Mouse (Mus musculus): ENCODE measurements at regions not wholly inside any gene's neighbourhood (a gene's known extent, or its start where the extent isn't known, plus 50 kb on each side); places are given as distances from the start of the nearest gene placed in this dataset.
A peak's percentile ranks its signal among the peaks of the same experiment; 100 is the strongest.

GRCm38 (mm10) chr11:45136781-45137180 is 519.7 kb downstream of the Ebf1 start:
- no peaks in the 10 kb centered on the region for H3K9me3 ChIP-seq (replicated peaks)
- H3K36me3 ChIP-seq = no peaks in the 10 kb centered on the region
- no peaks in the 10 kb centered on the region for H3K27me3 ChIP-seq (replicated peaks)
- H3K4me1 ChIP-seq = peaks cover 3% of the 10 kb centered on the region; the same call in 1 of the 2 replicates
- H3K27ac ChIP-seq (replicated peaks) = no peak overlapping the region
- WGBS = 48% methylated on average over 2 of the region's 2 CpGs
- no peak overlapping the region for H3K9ac ChIP-seq (replicated peaks)
- no peak overlapping the region for H3K4me2 ChIP-seq
- ATAC-seq (ENCODE audit: low FRiP score) = no peak
- H3K4me3 ChIP-seq (replicated peaks) = no peak overlapping the region

GRCm38 (mm10) chr11:45138351-45138975 is 521.3 kb downstream of the Ebf1 start:
- H3K27ac ChIP-seq (replicated peaks) = no peak overlapping the region
- peaks cover 3% of the 10 kb centered on the region; the same call in 1 of the 2 replicates for H3K4me1 ChIP-seq
- no peak overlapping the region for H3K9ac ChIP-seq (replicated peaks)
- no peak for ATAC-seq (ENCODE audit: low FRiP score)
- no peak overlapping the region for H3K4me2 ChIP-seq
- 80% methylated on average over 4 of the region's 4 CpGs for WGBS
- H3K9me3 ChIP-seq (replicated peaks) = no peaks in the 10 kb centered on the region
- H3K4me3 ChIP-seq (replicated peaks) = no peak overlapping the region
- no peaks in the 10 kb centered on the region for H3K36me3 ChIP-seq
- H3K27me3 ChIP-seq (replicated peaks) = no peaks in the 10 kb centered on the region

GRCm38 (mm10) chr11:45140490-45140889 is 523.4 kb downstream of the Ebf1 start:
- no peaks in the 10 kb centered on the region for H3K36me3 ChIP-seq
- H3K4me3 ChIP-seq (replicated peaks) = no peak overlapping the region
- H3K4me2 ChIP-seq = no peak overlapping the region
- no peaks in the 10 kb centered on the region for H3K9me3 ChIP-seq (replicated peaks)
- peaks cover 3% of the 10 kb centered on the region; the same call in 1 of the 2 replicates for H3K4me1 ChIP-seq
- H3K27me3 ChIP-seq (replicated peaks) = no peaks in the 10 kb centered on the region
- no peak for ATAC-seq (ENCODE audit: low FRiP score)
- H3K27ac ChIP-seq (replicated peaks) = no peak overlapping the region
- H3K9ac ChIP-seq (replicated peaks) = no peak overlapping the region
- 86% methylated on average over 1 of the region's 1 CpGs for WGBS

GRCm38 (mm10) chr11:45154070-45154469 is 537.0 kb downstream of the Ebf1 start:
- Histone ChIP-seq H3K4me3 (replicated peaks) (no peak overlapping the region), H3K4me2 (peak overlapping the region; percentile 20; the same call in 1 of the 2 replicates), H3K27ac (replicated peaks) (peak overlapping the region; percentile 71), H3K4me1 (peaks cover 12% of the 10 kb centered on the region), H3K9me3 (replicated peaks) (no peaks in the 10 kb centered on the region), H3K27me3 (replicated peaks) (no peaks in the 10 kb centered on the region), H3K36me3 (no peaks in the 10 kb centered on the region), H3K9ac (replicated peaks) (no peak overlapping the region)
- WGBS = 44% methylated on average over 6 of the region's 6 CpGs
- ATAC-seq (ENCODE audit: low FRiP score) = peak; percentile 68; the same call in 1 of the 2 replicates

GRCm38 (mm10) chr11:45154497-45154896 is 537.4 kb downstream of the Ebf1 start:
- ATAC-seq (ENCODE audit: low FRiP score) = peak; percentile 74
- Histone ChIP-seq H3K9ac (replicated peaks) (no peak overlapping the region), H3K4me1 (peaks cover 12% of the 10 kb centered on the region), H3K4me2 (peak overlapping the region; percentile 20; the same call in 1 of the 2 replicates), H3K9me3 (replicated peaks) (no peaks in the 10 kb centered on the region), H3K27me3 (replicated peaks) (no peaks in the 10 kb centered on the region), H3K4me3 (replicated peaks) (no peak overlapping the region), H3K27ac (replicated peaks) (peak overlapping the region; percentile 71), H3K36me3 (no peaks in the 10 kb centered on the region)
- 17% methylated on average over 8 of the region's 8 CpGs for WGBS

- no peak overlapping the region for H3K27ac ChIP-seq (replicated peaks)
- no peak overlapping the region for H3K9ac ChIP-seq (replicated peaks)
- no peak overlapping the region for H3K4me2 ChIP-seq
- no peak overlapping the region for H3K4me3 ChIP-seq (replicated peaks)
- no peaks in the 10 kb centered on the region for H3K9me3 ChIP-seq (replicated peaks)
- no peak for ATAC-seq (ENCODE audit: low FRiP score)
- WGBS = 74% methylated on average over 1 of the region's 1 CpGs
- no peaks in the 10 kb centered on the region for H3K36me3 ChIP-seq
- no peaks in the 10 kb centered on the region for H3K27me3 ChIP-seq (replicated peaks)
- H3K4me1 ChIP-seq = peaks cover 12% of the 10 kb centered on the region
These were observed 538.7 kb downstream of the Ebf1 start for GRCm38 (mm10) chr11:45155782-45156181.

GRCm38 (mm10) chr11:45158282-45158681 is 541.2 kb downstream of the Ebf1 start:
- Histone ChIP-seq H3K27ac (replicated peaks) (no peak overlapping the region), H3K4me3 (replicated peaks) (no peak overlapping the region), H3K9ac (replicated peaks) (no peak overlapping the region), H3K27me3 (replicated peaks) (no peaks in the 10 kb centered on the region), H3K36me3 (no peaks in the 10 kb centered on the region), H3K4me1 (peaks cover 12% of the 10 kb centered on the region), H3K4me2 (no peak overlapping the region), H3K9me3 (replicated peaks) (no peaks in the 10 kb centered on the region)
- no peak for ATAC-seq (ENCODE audit: low FRiP score)
- 62% methylated on average over 2 of the region's 2 CpGs for WGBS

- no peaks in the 10 kb centered on the region for H3K27me3 ChIP-seq (replicated peaks)
- H3K9ac ChIP-seq (replicated peaks) = no peak overlapping the region
- 83% methylated on average over 8 of the region's 8 CpGs for WGBS
- no peak overlapping the region for H3K27ac ChIP-seq (replicated peaks)
- H3K4me2 ChIP-seq = no peak overlapping the region
- no peak overlapping the region for H3K4me3 ChIP-seq (replicated peaks)
- no peaks in the 10 kb centered on the region for H3K9me3 ChIP-seq (replicated peaks)
- ATAC-seq (ENCODE audit: low FRiP score) = no peak
- no peaks in the 10 kb centered on the region for H3K4me1 ChIP-seq
- H3K36me3 ChIP-seq = no peaks in the 10 kb centered on the region
These were observed 543.8 kb downstream of the Ebf1 start for GRCm38 (mm10) chr11:45160871-45161270.

- WGBS = 85% methylated on average over 2 of the region's 2 CpGs
- Histone ChIP-seq H3K27me3 (replicated peaks) (no peaks in the 10 kb centered on the region), H3K4me2 (no peak overlapping the region), H3K27ac (replicated peaks) (no peak overlapping the region), H3K4me3 (replicated peaks) (no peak overlapping the region), H3K36me3 (no peaks in the 10 kb centered on the region), H3K9me3 (replicated peaks) (no peaks in the 10 kb centered on the region), H3K9ac (replicated peaks) (no peak overlapping the region), H3K4me1 (no peaks in the 10 kb centered on the region)
- ATAC-seq (ENCODE audit: low FRiP score) = no peak
These were observed 556.4 kb downstream of the Ebf1 start for GRCm38 (mm10) chr11:45173546-45173945.

- no peaks in the 10 kb centered on the region for H3K9me3 ChIP-seq (replicated peaks)
- no peak overlapping the region for H3K4me2 ChIP-seq
- 87% methylated on average over 2 of the region's 2 CpGs for WGBS
- H3K27me3 ChIP-seq (replicated peaks) = no peaks in the 10 kb centered on the region
- no peak overlapping the region for H3K27ac ChIP-seq (replicated peaks)
- H3K4me3 ChIP-seq (replicated peaks) = no peak overlapping the region
- H3K4me1 ChIP-seq = no peaks in the 10 kb centered on the region
- H3K36me3 ChIP-seq = no peaks in the 10 kb centered on the region
- no peak overlapping the region for H3K9ac ChIP-seq (replicated peaks)
- ATAC-seq (ENCODE audit: low FRiP score) = no peak
These were observed 557.0 kb downstream of the Ebf1 start for GRCm38 (mm10) chr11:45174071-45174470.

GRCm38 (mm10) chr11:45174811-45175798 is 558.0 kb downstream of the Ebf1 start:
- no peak overlapping the region for H3K4me2 ChIP-seq
- H3K4me3 ChIP-seq (replicated peaks) = no peak overlapping the region
- no peaks in the 10 kb centered on the region for H3K4me1 ChIP-seq
- H3K9me3 ChIP-seq (replicated peaks) = no peaks in the 10 kb centered on the region
- ATAC-seq (ENCODE audit: low FRiP score) = no peak
- no peak overlapping the region for H3K27ac ChIP-seq (replicated peaks)
- H3K9ac ChIP-seq (replicated peaks) = no peak overlapping the region
- H3K27me3 ChIP-seq (replicated peaks) = no peaks in the 10 kb centered on the region
- 79% methylated on average over 10 of the region's 10 CpGs for WGBS
- H3K36me3 ChIP-seq = no peaks in the 10 kb centered on the region

GRCm38 (mm10) chr11:45176971-45177370 is 559.9 kb downstream of the Ebf1 start:
- Histone ChIP-seq H3K4me2 (no peak overlapping the region), H3K36me3 (no peaks in the 10 kb centered on the region), H3K4me3 (replicated peaks) (no peak overlapping the region), H3K27ac (replicated peaks) (no peak overlapping the region), H3K9me3 (replicated peaks) (no peaks in the 10 kb centered on the region), H3K4me1 (no peaks in the 10 kb centered on the region), H3K9ac (replicated peaks) (no peak overlapping the region), H3K27me3 (replicated peaks) (no peaks in the 10 kb centered on the region)
- 96% methylated on average over 3 of the region's 3 CpGs for WGBS
- ATAC-seq (ENCODE audit: low FRiP score) = no peak

Measured in neural tube, embryonic 15.5 days (tissue).